Mouse (Mus musculus): ENCODE results near the gene Sptbn4. TPM values are rescaled to one million over a fixed set of nuclear protein-coding genes. Genes with fewer than 3 reads are reported as not detected.

The Sptbn4 gene
- polyA plus RNA-seq, 2 experiments, result 0.06 TPM

DNA sequence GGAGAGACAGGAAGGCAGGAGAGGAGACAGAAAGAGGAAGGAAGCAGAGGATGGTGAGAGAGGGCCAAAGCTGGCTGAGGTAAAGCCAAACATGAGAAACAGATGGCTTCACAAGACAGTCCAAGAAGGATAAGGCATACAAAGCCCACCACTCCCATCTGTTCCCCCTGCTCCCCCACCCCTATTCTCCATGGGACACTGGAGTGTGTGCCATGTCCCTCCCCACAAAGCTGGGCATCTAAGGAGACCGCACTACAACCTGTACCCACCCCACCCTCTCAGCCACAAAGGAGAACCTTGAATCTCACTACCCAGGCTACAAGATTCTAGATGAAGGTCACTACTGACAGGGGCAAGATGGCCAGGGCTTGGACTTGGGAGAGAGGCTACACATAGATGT is 20.1 kb downstream of the Sptbn4 start:
- peaks cover 4% of the 10 kb centered on the region for H3K9me3 ChIP-seq (ENCODE audit: control insufficient read depth, low read length)
- no peak overlapping the region for H3K27ac ChIP-seq
- no peak for DNase-seq (ENCODE audit: low read depth in 3 of 3, low spot score in 3 of 3)
- H3K4me1 ChIP-seq (replicated peaks; ENCODE audit: control insufficient read depth in 2 of 2, insufficient read depth in 2 of 2, low read length in 1 of 2), result no peaks in the 10 kb centered on the region
- no peak overlapping the region for H3K4me2 ChIP-seq (ENCODE audit: low read depth)
- no peaks in the 10 kb centered on the region for H3K36me3 ChIP-seq (replicated peaks; ENCODE audit: control insufficient read depth, insufficient read depth, low read depth)
- no peak for TF ChIP-seq EP300 (IDR thresholded peaks at IDR 0.05; ENCODE audit: low read depth)
- 73% methylated on average over 1 of the region's 1 CpGs for WGBS (ENCODE audit: insufficient replicate concordance)
- no peak overlapping the region for H3K4me3 ChIP-seq (ENCODE audit: insufficient read depth in 1 of 2, low read depth in 2 of 2, low read length in 2 of 2)
- H3K27me3 ChIP-seq (ENCODE audit: control insufficient read depth, insufficient read depth, low read length), result peaks cover 4% of the 10 kb centered on the region; the same call in 1 of the 2 replicates
- ATAC-seq (ENCODE audit: insufficient read depth), result no peak
- H3K9ac ChIP-seq (replicated peaks), result no peak overlapping the region

DNA sequence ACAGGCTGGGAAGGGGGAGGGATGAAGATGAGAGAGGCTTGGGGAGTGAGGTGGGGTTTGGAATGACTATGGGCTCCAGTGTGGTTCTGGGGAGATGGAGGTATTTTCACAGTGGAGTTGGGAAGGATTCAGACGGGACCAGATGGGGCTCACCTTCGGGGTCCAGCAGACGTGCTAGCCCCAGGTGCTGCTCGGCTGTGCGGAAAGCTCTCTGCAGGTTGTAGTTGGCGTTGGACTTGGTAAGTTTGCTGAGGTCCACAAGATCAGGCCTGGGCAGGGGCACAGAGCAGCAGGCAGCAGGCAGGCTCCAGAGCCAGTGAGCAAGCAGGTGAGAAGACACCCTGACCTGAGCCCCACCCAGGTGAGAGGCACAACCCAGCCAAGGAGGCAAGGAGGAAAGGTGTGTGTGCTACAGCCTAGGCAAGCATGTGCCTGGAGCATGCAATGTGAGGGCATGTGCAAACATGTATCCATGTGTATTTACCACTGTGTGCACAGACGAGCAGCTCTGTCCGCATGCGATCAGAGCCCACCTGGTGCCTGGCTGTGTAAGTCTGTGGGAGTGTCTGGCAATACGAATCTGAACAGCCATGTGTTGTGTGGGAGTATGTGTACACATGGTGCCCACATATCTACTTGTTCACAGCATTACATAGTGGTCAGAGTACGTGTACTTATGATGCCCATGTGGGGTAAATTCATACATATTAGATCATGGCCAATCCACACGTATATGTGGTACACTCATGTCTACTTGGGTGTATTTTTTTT is 23.7 kb downstream of the Sptbn4 start:
- no peaks in the 10 kb centered on the region for H3K4me1 ChIP-seq (replicated peaks; ENCODE audit: control insufficient read depth in 2 of 2, insufficient read depth in 2 of 2, low read length in 1 of 2)
- ATAC-seq (ENCODE audit: insufficient read depth), result no peak
- 67% methylated on average over 12 of the region's 12 CpGs for WGBS (ENCODE audit: insufficient replicate concordance)

DNA sequence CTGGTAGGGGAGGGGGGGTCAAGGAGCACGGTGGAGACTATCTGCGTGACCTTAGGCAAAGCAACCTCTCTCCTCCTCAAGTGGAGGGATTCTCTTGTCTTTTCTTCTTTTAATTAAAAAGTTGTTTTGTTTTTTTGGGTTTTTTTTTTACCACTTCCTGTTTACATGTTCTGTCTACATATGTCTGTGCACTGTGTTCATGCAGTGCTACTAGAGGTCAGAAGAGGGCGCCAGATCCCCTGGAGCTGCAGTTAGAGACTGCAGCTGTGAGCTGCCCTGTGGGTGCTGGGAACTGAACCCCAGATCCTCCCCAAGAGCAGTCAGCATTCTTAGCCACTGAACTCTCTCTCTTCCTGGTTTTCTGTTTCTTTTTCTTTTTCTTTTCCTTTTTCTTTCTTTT is 28.4 kb downstream of the Sptbn4 start:
- WGBS (ENCODE audit: insufficient replicate concordance), result 52% methylated on average over 3 of the region's 3 CpGs
- TF ChIP-seq CTCF (IDR thresholded peaks at IDR 0.05; ENCODE audit: low read depth), result peak; percentile 59
- TF ChIP-seq EP300 (IDR thresholded peaks at IDR 0.05; ENCODE audit: low read depth), result no peak
- ATAC-seq (ENCODE audit: insufficient read depth) (no peak), DNase-seq (ENCODE audit: low read depth in 3 of 3, low spot score in 3 of 3) (no peak)
- Histone ChIP-seq H3K9ac (replicated peaks) (no peak overlapping the region), H3K27me3 (ENCODE audit: control insufficient read depth, insufficient read depth, low read length) (no peaks in the 10 kb centered on the region), H3K4me3 (ENCODE audit: insufficient read depth in 1 of 2, low read depth in 2 of 2, low read length in 2 of 2) (no peak overlapping the region), H3K4me2 (ENCODE audit: low read depth) (no peak overlapping the region), H3K9me3 (ENCODE audit: control insufficient read depth, low read length) (no peaks in the 10 kb centered on the region), H3K36me3 (replicated peaks; ENCODE audit: control insufficient read depth, insufficient read depth, low read depth) (no peaks in the 10 kb centered on the region), H3K27ac (no peak overlapping the region), H3K4me1 (replicated peaks; ENCODE audit: control insufficient read depth in 2 of 2, insufficient read depth in 2 of 2, low read length in 1 of 2) (no peaks in the 10 kb centered on the region)

More for the DNA sequence above, 23.7 kb downstream of the Sptbn4 start:
- no peak overlapping the region for H3K4me2 ChIP-seq (ENCODE audit: low read depth)
- no peak overlapping the region for H3K27ac ChIP-seq
- H3K36me3 ChIP-seq (replicated peaks; ENCODE audit: control insufficient read depth, insufficient read depth, low read depth), result no peaks in the 10 kb centered on the region
- H3K9me3 ChIP-seq (ENCODE audit: control insufficient read depth, low read length), result no peaks in the 10 kb centered on the region
- no peak for DNase-seq (ENCODE audit: low read depth in 3 of 3, low spot score in 3 of 3)
- TF ChIP-seq CTCF (IDR thresholded peaks at IDR 0.05; ENCODE audit: low read depth) (no peak), EP300 (IDR thresholded peaks at IDR 0.05; ENCODE audit: low read depth) (no peak)
- no peak overlapping the region for H3K4me3 ChIP-seq (ENCODE audit: insufficient read depth in 1 of 2, low read depth in 2 of 2, low read length in 2 of 2)
- no peak overlapping the region for H3K9ac ChIP-seq (replicated peaks)
- H3K27me3 ChIP-seq (ENCODE audit: control insufficient read depth, insufficient read depth, low read length), result no peaks in the 10 kb centered on the region

DNA sequence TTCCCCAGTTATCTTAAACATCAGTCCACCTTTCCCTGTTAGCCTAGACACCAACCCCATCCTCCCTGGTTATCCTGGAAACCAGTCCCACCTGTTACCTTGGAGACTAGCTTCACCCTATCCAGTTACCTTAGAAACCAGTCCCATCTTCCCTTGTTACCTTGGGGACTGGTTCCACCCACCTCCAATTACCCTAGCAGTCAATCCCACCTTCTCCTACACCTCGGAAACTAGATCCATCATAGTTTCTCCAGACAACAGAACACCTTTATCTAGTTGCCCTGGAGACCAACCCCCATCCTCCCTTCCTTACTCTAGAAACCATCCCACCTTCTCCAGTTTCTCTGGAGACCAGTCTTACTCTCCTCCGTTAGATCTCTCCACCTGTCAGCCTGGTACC is 30.3 kb downstream of the Sptbn4 start:
- 45% methylated on average over 2 of the region's 2 CpGs for WGBS (ENCODE audit: insufficient replicate concordance)

DNA sequence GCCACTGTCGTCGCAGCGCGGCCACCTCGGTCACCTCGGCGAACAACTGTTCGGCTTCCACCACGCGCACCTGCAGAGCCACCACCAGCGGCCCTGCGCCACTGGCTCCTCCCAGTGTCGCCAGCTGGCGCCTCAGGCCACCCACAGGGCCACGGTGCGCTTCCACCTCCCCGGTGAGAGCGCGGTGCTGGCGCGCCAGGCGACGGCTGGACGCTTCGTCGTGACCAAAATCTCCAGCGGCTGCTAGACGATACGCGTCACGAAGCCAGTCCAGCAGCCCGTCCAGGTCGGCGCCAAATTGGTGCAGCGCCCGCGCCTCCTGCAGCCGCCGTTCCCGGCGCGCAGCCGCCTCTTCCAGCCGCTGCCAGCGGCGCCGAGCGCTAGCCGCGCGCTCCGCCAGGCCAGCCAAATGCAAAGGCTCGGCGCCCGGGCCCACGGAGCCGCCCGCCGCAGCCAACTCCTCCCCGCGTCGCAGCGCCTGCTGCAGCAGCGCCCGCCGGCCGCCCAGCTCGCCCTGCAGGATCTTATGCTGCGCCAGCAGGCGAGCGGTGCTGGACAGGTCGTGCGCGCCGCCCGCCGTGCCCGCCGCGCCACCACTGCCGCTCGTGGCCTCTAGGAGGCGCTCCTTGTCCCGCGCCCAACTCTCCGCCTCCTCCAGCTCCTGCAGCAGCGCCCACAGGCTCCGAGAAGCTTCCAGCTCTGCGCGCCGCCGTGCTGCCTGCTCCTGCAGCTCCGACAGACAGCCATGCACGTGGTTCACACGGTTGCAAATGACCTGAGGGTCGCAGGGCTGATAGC is 38.9 kb downstream of the Sptbn4 start:
- no peak overlapping the region for H3K9ac ChIP-seq (replicated peaks)
- peak; percentile 77 for TF ChIP-seq CTCF (IDR thresholded peaks at IDR 0.05; ENCODE audit: low read depth)
- no peak for TF ChIP-seq EP300 (IDR thresholded peaks at IDR 0.05; ENCODE audit: low read depth)
- WGBS (ENCODE audit: insufficient replicate concordance), result 1% methylated on average over 86 of the region's 96 CpGs

More for the DNA sequence above, 30.3 kb downstream of the Sptbn4 start:
- Histone ChIP-seq H3K27me3 (ENCODE audit: control insufficient read depth, insufficient read depth, low read length) (no peaks in the 10 kb centered on the region), H3K36me3 (replicated peaks; ENCODE audit: control insufficient read depth, insufficient read depth, low read depth) (no peaks in the 10 kb centered on the region), H3K4me2 (ENCODE audit: low read depth) (no peak overlapping the region), H3K9me3 (ENCODE audit: control insufficient read depth, low read length) (no peaks in the 10 kb centered on the region), H3K27ac (no peak overlapping the region), H3K9ac (replicated peaks) (no peak overlapping the region), H3K4me3 (ENCODE audit: insufficient read depth in 1 of 2, low read depth in 2 of 2, low read length in 2 of 2) (no peak overlapping the region), H3K4me1 (replicated peaks; ENCODE audit: control insufficient read depth in 2 of 2, insufficient read depth in 2 of 2, low read length in 1 of 2) (no peaks in the 10 kb centered on the region)
- DNase-seq (ENCODE audit: low read depth in 3 of 3, low spot score in 3 of 3) (no peak), ATAC-seq (ENCODE audit: insufficient read depth) (no peak)
- no peak for TF ChIP-seq CTCF (IDR thresholded peaks at IDR 0.05; ENCODE audit: low read depth)
- TF ChIP-seq EP300 (IDR thresholded peaks at IDR 0.05; ENCODE audit: low read depth), result no peak

More for the DNA sequence above, 38.9 kb downstream of the Sptbn4 start:
- no peaks in the 10 kb centered on the region for H3K9me3 ChIP-seq (ENCODE audit: control insufficient read depth, low read length)
- DNase-seq (ENCODE audit: low read depth in 3 of 3, low spot score in 3 of 3) (no peak), ATAC-seq (ENCODE audit: insufficient read depth) (peak; percentile 52; the same call in 1 of the 2 replicates)
- H3K36me3 ChIP-seq (replicated peaks; ENCODE audit: control insufficient read depth, insufficient read depth, low read depth), result no peaks in the 10 kb centered on the region
- no peak overlapping the region for H3K27ac ChIP-seq
- peak overlapping the region; percentile 41 for H3K4me2 ChIP-seq (ENCODE audit: low read depth)
- H3K4me1 ChIP-seq (replicated peaks; ENCODE audit: control insufficient read depth in 2 of 2, insufficient read depth in 2 of 2, low read length in 1 of 2), result 0 out of 4 replicates have a peak, but pooled peaks cover 0 to 2% of the 10 kb centered on the region in 2 experiments
- H3K27me3 ChIP-seq (ENCODE audit: control insufficient read depth, insufficient read depth, low read length), result peaks cover 59% of the 10 kb centered on the region
- H3K4me3 ChIP-seq (ENCODE audit: insufficient read depth in 1 of 2, low read depth in 2 of 2, low read length in 2 of 2), result peak overlapping the region in 1 of 2 experiments; percentile 29; a peak in 2 of 4 replicates
